Mouse (Mus musculus): ENCODE results near the gene Arf5.

- TF ChIP-seq CTCF (IDR thresholded peaks at IDR 0.05; ENCODE audit: low read depth, low read length) (no peak), GATA1 (IDR thresholded peaks at IDR 0.05; ENCODE audit: borderline replicate concordance, low read length) (no peak), TAL1 (conservative IDR thresholded peaks at IDR 0.05; ENCODE audit: low read depth, low read length) (peak; percentile 23; the same call in 1 of the 2 replicates), POLR2AphosphoS5 (IDR thresholded peaks at IDR 0.05; ENCODE audit: insufficient replicate concordance, low read depth, low read length) (no peak), GATA2 (IDR thresholded peaks at IDR 0.05; ENCODE audit: borderline replicate concordance, low read depth, low read length) (no peak)
Observed at GRCm38 (mm10) chr6:28423767-28424695, 671 bp downstream of the Arf5 start.

Measured in G1E (cell line).